Mouse (Mus musculus) lung, embryonic 14.5 days (tissue): Measurements from ENCODE around the gene Fgd3. TPM values are rescaled to one million over a fixed set of nuclear protein-coding genes. Genes with fewer than 3 reads are reported as not detected.

Experiments
- ATAC-seq: fragments of 200-750 bp; cut with Nextera tagmentation; 2 replicates; pipeline ENCODE4 v1.8.0; 2017; ENCODE audit warnings: mild to moderate bottlenecking, moderate TSS enrichment, moderate library complexity; ENCODE audit not compliant: insufficient read depth
- DNase-seq: peaks from one replicate; pipeline ENCODE4 v3.0.0-alpha.2; 2015
- H3K27ac ChIP-seq: fragments of 300-500 bp; sonication (generic); 2 replicates; pipeline ENCODE4 v1.5.1; 2014; ENCODE audit warnings: low read depth, mild to moderate bottlenecking, moderate library complexity
- H3K27me3 ChIP-seq: fragments of 300-500 bp; sonication (generic); 2 replicates; pipeline ENCODE4 v1.6.1; 2014; ENCODE audit warnings: low read length, control low read depth; ENCODE audit not compliant: insufficient read depth
- H3K36me3 ChIP-seq: fragments of 300-500 bp; sonication (generic); 2 replicates; pipeline ENCODE4 v1.6.1; 2014; ENCODE audit warnings: control low read depth; ENCODE audit not compliant: insufficient read depth
- H3K4me1 ChIP-seq: fragments of 300-500 bp; sonication (generic); 2 replicates; pipeline ENCODE4 v1.6.1; 2014; ENCODE audit warnings: antibody characterized with exemption, control low read depth; ENCODE audit not compliant: insufficient read depth
- H3K4me2 ChIP-seq: fragments of 300-500 bp; sonication (generic); 2 replicates; pipeline ENCODE4 v1.6.1; 2014; ENCODE audit warnings: mild to moderate bottlenecking
- H3K4me3 ChIP-seq: fragments of 300-500 bp; sonication (generic); 2 replicates; pipeline ENCODE4 v1.5.1; 2014; ENCODE audit warnings: low read depth, low read length
- H3K9ac ChIP-seq: fragments of 300-500 bp; sonication (generic); 2 replicates; pipeline ENCODE4 v1.6.1; 2014
- H3K9me3 ChIP-seq: fragments of 300-500 bp; sonication (generic); 2 replicates; pipeline ENCODE4 v1.6.1; 2016; ENCODE audit warnings: low read depth, low read length, control low read depth
- CTCF ChIP-seq: IDR thresholded peaks from 2 replicates; pipeline ENCODE4 v1.5.1; 2016; ENCODE audit warnings: antibody characterized with exemption, low read depth
- WGBS: fragments of 180-500 bp; shearing (Covaris S2); extraction: QIAGEN DNeasy Blood & Tissue Kit; methylation state at CpG from one replicate; pipeline ENCODE4 v1.1.7; 2014; 5-methylcytosine and 5-hydroxymethylcytosine counted together
- polyA plus RNA-seq: library from polyadenylated mRNA; unstranded; fragments of >200 nt; fragmentation: Nextera tagmentation; extraction: Ambion mirVana; gene quantifications from 2 replicates; pipeline ENCODE4 v1.2.1, GENCODE M21; 2014

The Fgd3 gene
- polyA plus RNA-seq, 1 experiment from 2014 or later, result 0.42 TPM

DNA sequence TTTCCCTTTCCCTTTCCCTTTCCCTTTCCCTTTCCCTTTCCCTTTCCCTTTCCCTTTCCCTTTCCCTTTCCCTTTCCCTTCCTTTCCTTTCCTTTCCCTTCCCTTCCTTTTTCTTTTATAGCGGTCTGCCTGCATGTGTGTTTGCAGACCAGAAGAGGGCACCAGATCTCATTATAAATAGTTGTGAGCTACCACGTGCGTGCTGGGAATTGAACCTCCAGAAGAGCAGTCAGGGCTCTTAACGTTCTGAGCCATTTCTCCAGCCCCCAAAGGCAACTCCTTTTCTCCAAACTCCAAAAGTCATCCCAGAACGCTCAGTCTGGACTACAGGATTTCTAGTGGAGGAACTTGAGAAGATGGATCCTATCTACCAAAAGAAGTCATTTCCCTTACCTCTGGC, 99.2 kb downstream of the Fgd3 start:
- Histone ChIP-seq H3K27ac (no peak overlapping the region), H3K9ac (no peak overlapping the region), H3K4me1 (peaks cover 4% of the 10 kb centered on the region; the same call in 1 of the 2 replicates), H3K4me2 (no peak overlapping the region), H3K27me3 (no peaks in the 10 kb centered on the region), H3K4me3 (no peak overlapping the region), H3K36me3 (no peaks in the 10 kb centered on the region), H3K9me3 (no peaks in the 10 kb centered on the region)
- ATAC-seq (no peak), DNase-seq (no peak)
- WGBS, result 19% methylated on average over 5 of the region's 5 CpGs
- TF ChIP-seq CTCF, result peak; percentile 35

DNA sequence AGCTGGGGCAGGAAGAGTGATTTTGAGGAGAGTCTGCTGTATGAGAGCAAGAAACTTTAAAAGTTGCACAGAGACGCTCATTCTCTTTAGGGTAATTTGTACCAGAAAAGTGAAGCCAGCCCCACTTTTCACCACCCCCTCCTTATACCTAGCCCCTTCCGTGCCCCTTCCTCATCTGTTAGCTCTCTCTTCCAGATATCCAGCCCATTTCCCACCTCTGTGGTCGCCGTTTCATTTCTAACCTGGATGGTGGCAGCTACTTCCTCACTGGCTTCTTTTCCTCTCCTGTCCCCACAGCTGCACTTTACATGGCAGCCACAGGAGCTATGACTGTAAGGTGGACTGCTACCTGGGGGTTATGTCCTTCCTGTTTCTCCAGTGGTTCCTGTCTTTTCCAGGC, 100.7 kb downstream of the Fgd3 start:
- no peaks in the 10 kb centered on the region for H3K36me3 ChIP-seq
- peaks cover 4% of the 10 kb centered on the region; the same call in 1 of the 2 replicates for H3K4me1 ChIP-seq
- H3K4me3 ChIP-seq, result no peak overlapping the region
- DNase-seq (no peak), ATAC-seq (no peak)
- no peak overlapping the region for H3K4me2 ChIP-seq
- H3K9me3 ChIP-seq, result no peaks in the 10 kb centered on the region
- no peak for TF ChIP-seq CTCF
- WGBS, result 74% methylated on average over 4 of the region's 4 CpGs
- H3K9ac ChIP-seq, result no peak overlapping the region
- H3K27me3 ChIP-seq, result no peaks in the 10 kb centered on the region
- no peak overlapping the region for H3K27ac ChIP-seq

DNA sequence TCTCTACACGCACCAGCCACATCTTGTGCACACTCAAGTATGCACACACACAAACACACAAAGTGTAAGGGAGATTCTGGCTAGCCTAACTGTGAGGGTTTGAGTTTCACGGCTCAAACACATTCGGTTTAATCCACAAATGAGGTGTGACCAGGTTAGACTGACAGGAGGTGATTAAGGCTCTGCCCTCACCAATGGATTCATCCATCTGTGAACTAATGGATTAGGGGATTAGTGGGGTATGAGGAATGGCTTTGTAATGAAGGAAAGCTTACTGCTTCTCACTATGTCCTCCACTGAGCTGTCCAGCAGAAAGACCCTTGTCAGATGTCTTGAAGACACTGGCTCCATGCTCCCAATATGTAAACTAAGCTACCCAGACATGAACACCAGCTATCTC, 101.5 kb downstream of the Fgd3 start:
- H3K9ac ChIP-seq, result no peak overlapping the region
- 48% methylated on average over 3 of the region's 3 CpGs for WGBS
- TF ChIP-seq CTCF, result no peak
- H3K27ac ChIP-seq, result no peak overlapping the region
- H3K4me3 ChIP-seq, result no peak overlapping the region
- no peaks in the 10 kb centered on the region for H3K36me3 ChIP-seq
- no peak overlapping the region for H3K4me2 ChIP-seq
- H3K9me3 ChIP-seq, result no peaks in the 10 kb centered on the region
- DNase-seq, result no peak
- H3K4me1 ChIP-seq, result peaks cover 8% of the 10 kb centered on the region; the same call in 1 of the 2 replicates
- H3K27me3 ChIP-seq, result no peaks in the 10 kb centered on the region
- ATAC-seq, result no peak

DNA sequence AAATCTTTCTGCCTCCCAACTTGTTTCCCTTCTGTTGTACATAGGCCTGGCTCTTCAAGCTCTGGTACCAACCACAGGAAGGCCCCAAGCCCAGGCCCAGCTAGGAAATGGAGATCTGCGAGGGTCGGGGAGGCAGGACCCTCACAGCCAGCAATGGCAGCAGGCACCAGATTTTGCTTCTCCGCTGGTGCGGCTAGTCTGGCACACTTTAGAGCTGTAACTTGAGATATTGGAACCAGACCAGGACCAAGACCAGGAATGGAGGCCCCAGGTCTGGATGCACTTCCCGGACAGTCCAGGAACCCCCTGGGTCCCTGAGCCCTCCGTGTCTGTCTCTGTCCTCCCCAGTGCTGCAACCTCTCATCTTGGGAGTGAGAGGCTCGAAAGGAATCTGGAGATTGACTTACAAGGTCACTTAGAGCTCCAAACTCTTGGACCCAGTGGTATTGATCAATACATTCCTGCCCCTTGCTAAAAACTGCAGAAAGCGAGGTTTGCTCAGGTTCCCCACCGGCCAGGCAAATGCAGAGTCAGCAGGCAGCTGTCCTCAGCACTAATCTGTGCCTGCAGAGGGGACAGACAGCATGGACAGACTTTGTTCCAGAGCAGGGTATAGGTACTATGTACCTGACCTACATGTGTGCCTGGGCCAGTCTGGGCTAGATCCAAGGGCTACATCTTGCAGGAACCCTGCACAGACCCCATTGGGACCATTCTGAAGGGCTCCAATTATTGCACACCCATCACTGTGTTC, 103.1 kb downstream of the Fgd3 start:
- peak overlapping the region; percentile 84 for H3K4me2 ChIP-seq
- no peak overlapping the region for H3K4me3 ChIP-seq
- no peak overlapping the region for H3K9ac ChIP-seq

DNA sequence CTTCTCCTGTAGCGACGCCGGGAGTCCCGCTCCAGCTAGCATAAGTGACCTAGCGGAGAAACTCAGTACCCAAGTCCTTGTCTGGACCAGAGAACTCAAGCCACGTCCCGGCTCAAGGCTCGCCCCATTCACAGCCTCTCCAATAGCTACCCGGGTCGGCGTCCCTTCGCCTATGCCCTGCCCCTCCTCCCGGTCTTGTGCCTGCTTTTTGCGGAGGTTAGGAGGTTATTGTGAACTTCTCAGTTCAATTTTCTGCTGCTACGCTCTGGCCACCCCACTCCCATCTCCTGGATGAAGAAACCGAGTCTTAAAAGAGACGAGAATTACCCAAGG, 103.9 kb downstream of the Fgd3 start:
- 6% methylated on average over 17 of the region's 17 CpGs for WGBS

More for the DNA sequence above, 103.1 kb downstream of the Fgd3 start:
- no peaks in the 10 kb centered on the region for H3K9me3 ChIP-seq
- no peak overlapping the region for H3K27ac ChIP-seq
- ATAC-seq (peak; percentile 22; the same call in 1 of the 2 replicates), DNase-seq (peak; percentile 36)
- WGBS, result 48% methylated on average over 9 of the region's 9 CpGs
- TF ChIP-seq CTCF, result no peak
- H3K27me3 ChIP-seq, result no peaks in the 10 kb centered on the region
- H3K4me1 ChIP-seq, result peaks cover 13% of the 10 kb centered on the region; the same call in 1 of the 2 replicates
- no peaks in the 10 kb centered on the region for H3K36me3 ChIP-seq

DNA sequence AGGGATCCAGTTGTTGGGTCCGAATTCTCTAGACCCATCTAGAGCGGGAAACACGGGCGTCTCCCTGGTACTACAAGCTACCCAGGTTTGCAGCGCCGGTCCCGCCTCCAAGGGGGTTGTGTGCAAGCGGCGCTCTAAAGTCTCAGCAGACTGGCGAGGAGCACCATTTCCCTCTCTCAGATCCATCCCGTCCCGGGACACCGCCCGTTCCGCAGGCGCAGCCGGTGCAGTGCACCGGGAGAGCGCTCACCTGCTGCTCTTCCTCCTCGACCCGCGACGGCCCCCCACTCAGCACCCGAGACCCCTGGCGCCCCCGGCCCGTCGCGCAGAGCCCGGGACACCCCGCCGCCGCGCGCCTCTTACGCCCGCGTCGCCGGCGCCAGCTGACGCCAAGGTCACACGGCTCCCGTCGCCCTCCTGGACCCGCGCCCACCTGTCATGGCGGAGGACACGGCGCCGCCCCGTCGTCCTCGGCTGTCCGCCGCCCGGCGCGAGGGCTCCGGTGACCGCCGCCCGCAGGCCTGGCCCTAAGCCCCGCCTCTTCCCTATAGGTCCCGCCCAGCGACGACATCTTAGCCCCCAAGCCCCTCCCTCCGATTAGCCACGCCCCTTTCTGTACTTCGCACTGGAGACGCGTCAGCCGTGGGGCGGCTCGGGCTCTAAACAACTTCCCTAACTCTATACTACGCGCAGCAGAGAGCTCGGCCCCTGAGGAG, 104.4 kb downstream of the Fgd3 start, which contains the start of gene Card19:
TSS of gene Card19 (minus strand) at position 534 of the 716 bp plus-strand sequence.
- H3K4me3 ChIP-seq, result peak within 1 kb of the TSS; percentile 84

More for the DNA sequence above, 103.9 kb downstream of the Fgd3 start:
- peak overlapping the region; percentile 84 for H3K4me3 ChIP-seq
- H3K9me3 ChIP-seq, result no peaks in the 10 kb centered on the region
- ATAC-seq (no peak; the same call in 1 of the 2 replicates), DNase-seq (no peak)
- H3K4me1 ChIP-seq, result peaks cover 15% of the 10 kb centered on the region; the same call in 1 of the 2 replicates
- H3K4me2 ChIP-seq, result peak overlapping the region; percentile 84
- H3K9ac ChIP-seq, result peak overlapping the region; percentile 80
- no peaks in the 10 kb centered on the region for H3K36me3 ChIP-seq
- no peak for TF ChIP-seq CTCF
- no peaks in the 10 kb centered on the region for H3K27me3 ChIP-seq
- peak overlapping the region; percentile 80 for H3K27ac ChIP-seq

DNA sequence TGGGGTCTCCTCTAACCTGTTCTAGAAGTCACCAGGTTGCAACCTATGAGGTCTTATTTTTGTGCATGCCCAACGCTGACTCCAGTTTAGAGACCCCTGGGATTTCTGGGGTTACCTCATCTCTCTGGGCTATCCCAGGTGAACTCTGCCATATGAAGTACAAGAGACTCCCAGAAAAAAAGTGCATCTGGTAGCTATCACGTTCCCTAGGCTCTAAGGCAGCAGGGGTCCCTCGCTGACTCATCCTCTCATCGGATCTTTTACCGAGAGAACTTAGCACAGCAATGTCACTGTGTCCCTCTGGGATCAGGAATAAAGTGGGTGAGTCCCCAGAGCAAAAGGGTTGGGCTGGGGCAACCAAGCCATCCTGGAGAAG, 105.0 kb downstream of the Fgd3 start:
- peaks cover 15% of the 10 kb centered on the region; the same call in 1 of the 2 replicates for H3K4me1 ChIP-seq
- WGBS, result 6% methylated on average over 5 of the region's 5 CpGs
- H3K9me3 ChIP-seq, result no peaks in the 10 kb centered on the region
- H3K4me2 ChIP-seq, result peak overlapping the region; percentile 84
- peak overlapping the region; percentile 67 for H3K27ac ChIP-seq
- ATAC-seq, result no peak
- no peak for DNase-seq
- H3K27me3 ChIP-seq, result no peaks in the 10 kb centered on the region
- peak overlapping the region; percentile 80 for H3K9ac ChIP-seq
- peak overlapping the region; percentile 84 for H3K4me3 ChIP-seq
- TF ChIP-seq CTCF, result no peak
- H3K36me3 ChIP-seq, result no peaks in the 10 kb centered on the region

More for the DNA sequence above, 104.4 kb downstream of the Fgd3 start, which contains the start of gene Card19:
- peak within 1 kb of the TSS; percentile 80 for H3K27ac ChIP-seq
- H3K4me2 ChIP-seq, result peak within 1 kb of the TSS; percentile 84
- peaks cover 15% of the 10 kb centered on the region; the same call in 1 of the 2 replicates for H3K4me1 ChIP-seq
- peak within 1 kb of the TSS; percentile 80 for H3K9ac ChIP-seq
- TF ChIP-seq CTCF, result no peak
- H3K36me3 ChIP-seq, result no peaks in the 10 kb centered on the region
- no peaks in the 10 kb centered on the region for H3K9me3 ChIP-seq
- peak; percentile 93 for ATAC-seq
- H3K27me3 ChIP-seq, result no peaks in the 10 kb centered on the region
- under 1% methylated on average over 78 of the region's 78 CpGs for WGBS
- DNase-seq, result peak; percentile 98
